Mouse (Mus musculus): ENCODE measurements at regions not wholly inside any gene's neighbourhood (a gene's known extent, or its start where the extent isn't known, plus 50 kb on each side); places are given as distances from the start of the nearest gene placed in this dataset. TPM values are rescaled to one million over a fixed set of nuclear protein-coding genes. Genes with fewer than 3 reads are reported as not detected.

DNA sequence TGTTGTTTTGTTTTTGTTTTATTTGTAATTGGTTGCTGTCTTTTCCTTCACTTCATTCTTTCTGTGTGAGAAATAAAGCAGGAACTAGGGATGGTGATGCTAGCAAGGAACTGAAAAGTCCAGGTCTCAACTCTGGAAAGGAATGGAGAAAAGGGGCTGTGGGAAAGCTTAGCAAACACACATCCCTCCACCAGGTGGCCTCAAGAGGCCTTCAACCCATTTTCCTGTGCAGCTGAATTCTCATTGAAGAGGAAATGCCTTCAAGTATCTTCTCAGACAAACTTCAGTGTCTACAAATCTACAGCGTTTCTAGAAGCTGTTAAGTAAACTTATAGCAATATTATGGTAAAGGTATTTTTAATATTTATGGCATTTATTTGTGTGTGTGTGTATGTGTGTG is 487.4 kb upstream of the Ddx18 start:
- no peaks in the 10 kb centered on the region for H3K4me1 ChIP-seq
- no peak overlapping the region for H3K27ac ChIP-seq
- no peak overlapping the region for H3K4me3 ChIP-seq (replicated peaks)
- no peak overlapping the region for H3K9ac ChIP-seq
- H3K36me3 ChIP-seq, result no peaks in the 10 kb centered on the region
- ATAC-seq (replicated peaks; ENCODE audit: low FRiP score), result no peak
- no peaks in the 10 kb centered on the region for H3K9me3 ChIP-seq (replicated peaks)
- no peaks in the 10 kb centered on the region for H3K27me3 ChIP-seq
- WGBS, result 73% methylated on average over 1 of the region's 1 CpGs
- no peak overlapping the region for H3K4me2 ChIP-seq

DNA sequence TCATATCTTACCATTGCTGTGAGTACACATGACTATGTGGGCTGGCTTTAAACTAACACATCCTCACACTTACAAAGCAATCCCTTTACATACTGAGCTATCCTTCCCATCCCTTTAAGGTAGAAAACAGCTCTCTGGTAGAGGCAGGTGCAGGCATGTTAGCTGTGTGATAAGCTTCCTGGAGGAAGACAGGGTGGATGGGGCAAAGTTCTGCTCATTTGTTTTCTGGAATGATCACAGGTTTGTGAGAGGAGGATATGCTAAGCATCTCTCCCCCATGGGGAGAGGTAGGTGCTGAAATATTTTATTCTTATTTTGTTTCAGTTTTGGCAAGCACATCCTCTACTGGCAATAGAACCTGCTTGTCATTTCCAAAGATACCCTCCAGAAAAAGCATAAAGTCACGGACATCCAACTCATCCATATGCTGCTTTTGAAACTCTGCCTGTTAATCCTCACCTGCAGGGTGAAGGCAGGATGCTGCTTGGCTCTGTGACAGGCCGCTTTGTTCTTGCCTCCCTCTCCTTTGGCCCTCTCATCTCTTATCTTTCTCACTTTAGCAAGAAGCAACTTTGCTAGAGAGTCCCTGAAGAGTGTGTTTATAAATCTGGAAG is 480.4 kb upstream of the Ddx18 start:
- Histone ChIP-seq H3K36me3 (no peaks in the 10 kb centered on the region), H3K4me2 (no peak overlapping the region), H3K27ac (no peak overlapping the region), H3K27me3 (no peaks in the 10 kb centered on the region), H3K4me1 (no peaks in the 10 kb centered on the region), H3K9ac (no peak overlapping the region), H3K4me3 (replicated peaks) (no peak overlapping the region), H3K9me3 (replicated peaks) (no peaks in the 10 kb centered on the region)
- ATAC-seq (replicated peaks; ENCODE audit: low FRiP score), result no peak
- WGBS, result 80% methylated on average over 2 of the region's 2 CpGs

DNA sequence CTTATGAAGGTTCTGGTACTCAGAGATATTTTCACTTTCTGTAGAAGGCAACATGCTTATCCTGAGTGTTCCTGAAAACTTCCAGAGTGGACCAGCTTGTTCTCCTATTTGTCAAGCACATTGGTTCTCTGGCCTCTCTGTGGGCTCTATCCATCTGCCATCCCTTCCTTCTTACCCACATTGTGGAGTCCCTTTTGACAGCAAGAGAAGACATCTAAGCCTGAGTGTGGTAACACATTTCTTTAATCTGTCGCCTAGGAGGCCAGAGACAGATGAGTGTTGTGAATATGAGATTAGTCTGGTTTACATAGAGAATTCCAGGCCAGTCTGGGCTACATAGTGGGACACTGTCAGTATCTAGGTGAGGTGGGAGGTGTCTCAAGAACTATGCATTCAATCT is 476.1 kb upstream of the Ddx18 start:
- Histone ChIP-seq H3K4me3 (replicated peaks) (no peak overlapping the region), H3K9ac (no peak overlapping the region), H3K9me3 (replicated peaks) (no peaks in the 10 kb centered on the region), H3K4me2 (no peak overlapping the region), H3K4me1 (no peaks in the 10 kb centered on the region), H3K27ac (no peak overlapping the region), H3K36me3 (no peaks in the 10 kb centered on the region), H3K27me3 (no peaks in the 10 kb centered on the region)
- WGBS, result 81% methylated on average over 1 of the region's 1 CpGs
- ATAC-seq (replicated peaks; ENCODE audit: low FRiP score), result no peak

DNA sequence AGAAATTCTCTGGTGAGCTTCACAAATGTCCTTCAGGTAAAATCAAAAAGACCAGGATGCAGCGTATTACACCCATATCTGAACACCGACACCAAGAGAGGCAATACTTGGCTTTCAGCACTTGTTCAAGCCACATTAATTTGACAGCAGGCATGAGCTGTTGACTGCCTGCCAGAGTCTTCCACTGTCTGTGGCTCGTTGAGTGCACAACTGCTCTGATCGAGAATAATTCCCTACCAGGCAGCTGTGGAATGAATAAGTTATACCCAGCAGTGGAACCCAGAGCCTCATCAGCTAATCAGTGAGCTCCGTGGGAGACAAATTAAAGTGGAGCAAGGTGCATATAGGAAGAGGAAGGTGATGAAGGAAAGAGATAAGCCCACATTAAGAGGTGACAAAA is 475.3 kb upstream of the Ddx18 start:
- H3K27ac ChIP-seq, result no peak overlapping the region
- H3K9me3 ChIP-seq (replicated peaks), result no peaks in the 10 kb centered on the region
- no peak overlapping the region for H3K4me3 ChIP-seq (replicated peaks)
- no peak for ATAC-seq (replicated peaks; ENCODE audit: low FRiP score)
- H3K4me2 ChIP-seq, result no peak overlapping the region
- no peaks in the 10 kb centered on the region for H3K27me3 ChIP-seq
- no peaks in the 10 kb centered on the region for H3K36me3 ChIP-seq
- 67% methylated on average over 5 of the region's 5 CpGs for WGBS
- no peak overlapping the region for H3K9ac ChIP-seq
- no peaks in the 10 kb centered on the region for H3K4me1 ChIP-seq

DNA sequence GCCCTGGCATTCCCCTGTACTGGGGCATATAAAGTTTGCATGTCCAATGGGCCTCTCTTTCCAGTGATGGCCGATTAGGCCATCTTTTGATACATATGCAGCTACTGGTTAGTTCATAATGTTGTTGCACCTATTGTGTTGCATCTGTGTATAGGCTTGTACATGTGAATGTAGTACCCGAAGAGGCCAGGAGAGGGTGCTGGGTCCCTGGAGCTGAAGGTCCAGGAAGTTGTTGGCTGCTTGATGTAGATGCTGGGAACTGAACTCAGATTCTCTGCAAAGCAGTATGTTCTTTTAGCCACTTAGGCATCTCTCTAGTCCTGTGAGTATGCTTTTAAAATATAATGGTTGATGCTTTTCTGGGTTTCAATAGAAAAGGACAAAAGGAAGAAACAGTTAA is 440.0 kb upstream of the Ddx18 start:
- Histone ChIP-seq H3K9me3 (replicated peaks) (no peaks in the 10 kb centered on the region), H3K4me2 (no peak overlapping the region), H3K27ac (no peak overlapping the region), H3K4me1 (no peaks in the 10 kb centered on the region), H3K27me3 (no peaks in the 10 kb centered on the region), H3K4me3 (replicated peaks) (no peak overlapping the region), H3K9ac (no peak overlapping the region), H3K36me3 (no peaks in the 10 kb centered on the region)
- ATAC-seq (replicated peaks; ENCODE audit: low FRiP score), result no peak
- WGBS, result 86% methylated on average over 2 of the region's 2 CpGs

DNA sequence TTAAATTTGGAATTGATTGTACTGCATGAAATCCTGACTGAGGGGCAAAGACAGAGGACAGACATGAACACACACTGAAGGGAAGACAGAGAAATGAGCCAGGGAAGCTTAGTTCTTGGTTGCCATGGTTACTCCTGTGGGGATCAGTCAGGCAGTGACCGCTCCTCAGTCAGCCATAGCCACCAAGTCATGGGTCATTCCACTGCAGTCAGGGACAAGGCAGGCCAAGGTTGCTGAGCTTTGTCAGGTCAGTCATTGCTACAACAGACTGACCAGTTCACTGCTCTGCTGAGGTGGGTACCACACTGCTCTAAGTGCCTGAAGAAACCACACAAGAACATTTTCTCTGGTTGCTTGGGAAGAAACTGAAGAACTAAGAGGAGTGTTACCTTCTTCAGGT is 428.7 kb upstream of the Ddx18 start:
- Histone ChIP-seq H3K9ac (no peak overlapping the region), H3K4me2 (no peak overlapping the region), H3K4me1 (0 out of 2 replicates have a peak, but pooled peaks cover 2% of the 10 kb centered on the region), H3K36me3 (no peaks in the 10 kb centered on the region), H3K27ac (peak overlapping the region; percentile 18; the same call in 1 of the 2 replicates), H3K27me3 (no peaks in the 10 kb centered on the region), H3K4me3 (replicated peaks) (no peak overlapping the region), H3K9me3 (replicated peaks) (no peaks in the 10 kb centered on the region)
- WGBS, result 45% methylated on average over 1 of the region's 1 CpGs
- peak; percentile 99 for ATAC-seq (replicated peaks; ENCODE audit: low FRiP score)

DNA sequence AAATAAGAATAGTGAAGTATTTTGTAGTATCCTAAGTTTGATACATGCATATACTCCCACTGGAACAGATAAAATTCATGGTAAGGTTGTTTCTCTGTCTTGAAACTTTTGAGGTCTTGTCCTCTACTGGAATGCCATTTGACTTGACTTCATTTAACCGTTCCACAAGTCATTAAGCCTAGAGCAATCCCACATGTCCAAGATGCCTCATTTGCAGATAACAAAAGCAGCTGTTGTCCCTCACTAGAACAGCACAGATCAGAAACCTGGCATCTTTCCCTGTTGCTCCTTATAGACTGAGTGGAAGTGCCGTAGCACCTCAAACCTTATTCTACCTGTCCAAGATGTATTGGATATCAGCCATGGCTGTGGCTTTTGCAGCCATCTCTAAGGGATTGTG is 422.9 kb upstream of the Ddx18 start:
- WGBS, result 58% methylated on average over 2 of the region's 2 CpGs
- H3K4me3 ChIP-seq (replicated peaks), result no peak overlapping the region
- 0 out of 2 replicates have a peak, but pooled peaks have one; percentile 52 for ATAC-seq (replicated peaks; ENCODE audit: low FRiP score)
- no peaks in the 10 kb centered on the region for H3K9me3 ChIP-seq (replicated peaks)
- no peaks in the 10 kb centered on the region for H3K27me3 ChIP-seq
- H3K4me2 ChIP-seq, result no peak overlapping the region
- no peak overlapping the region for H3K9ac ChIP-seq
- no peak overlapping the region for H3K27ac ChIP-seq
- H3K4me1 ChIP-seq, result no peaks in the 10 kb centered on the region
- H3K36me3 ChIP-seq, result no peaks in the 10 kb centered on the region

DNA sequence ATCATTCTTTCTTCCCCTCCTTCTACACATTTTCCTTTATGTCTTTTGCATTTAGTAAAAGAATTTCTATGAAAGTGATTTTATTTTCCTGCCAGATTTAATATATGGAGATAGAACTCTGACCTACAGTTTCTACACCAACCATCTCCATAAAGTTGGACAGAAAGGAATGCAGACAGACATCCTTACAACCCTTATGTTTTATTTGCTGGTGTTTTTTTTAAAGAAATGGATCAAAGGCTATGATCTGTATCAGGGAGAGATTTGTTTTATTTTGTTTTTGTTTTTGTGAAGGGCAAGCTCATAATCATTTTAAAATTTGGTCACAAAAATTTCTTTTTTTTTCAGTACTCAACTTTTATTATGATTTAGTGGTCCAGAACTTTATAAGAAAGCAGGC is 391.2 kb upstream of the Ddx18 start:
- Histone ChIP-seq H3K9me3 (replicated peaks) (no peaks in the 10 kb centered on the region), H3K4me1 (no peaks in the 10 kb centered on the region), H3K4me3 (replicated peaks) (no peak overlapping the region), H3K27ac (no peak overlapping the region), H3K4me2 (no peak overlapping the region), H3K27me3 (no peaks in the 10 kb centered on the region), H3K36me3 (no peaks in the 10 kb centered on the region), H3K9ac (no peak overlapping the region)
- ATAC-seq (replicated peaks; ENCODE audit: low FRiP score), result no peak

DNA sequence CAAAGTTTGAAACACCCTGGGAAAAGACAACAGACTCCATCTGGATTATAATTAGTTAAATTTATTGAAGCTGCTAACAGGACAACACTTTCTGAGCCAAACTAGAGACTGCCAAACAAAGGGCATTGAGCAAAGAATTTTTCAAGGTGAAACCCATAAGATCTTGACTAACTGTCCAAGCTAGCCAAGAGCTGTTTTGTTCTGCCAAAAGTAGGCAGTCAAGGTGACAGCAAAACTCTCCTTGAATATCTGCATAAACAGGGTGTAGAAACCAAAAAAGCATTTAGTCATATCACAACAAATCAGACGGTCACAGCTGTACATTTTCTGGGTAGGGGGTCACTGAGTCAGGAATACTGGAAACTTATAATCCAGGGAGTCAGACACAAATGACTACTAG is 368.1 kb upstream of the Ddx18 start:
- Histone ChIP-seq H3K27ac (no peak overlapping the region), H3K4me3 (replicated peaks) (no peak overlapping the region)
- 69% methylated on average over 1 of the region's 1 CpGs for WGBS

More for the DNA sequence above, 368.1 kb upstream of the Ddx18 start:
- Histone ChIP-seq H3K27me3 (no peaks in the 10 kb centered on the region), H3K9ac (no peak overlapping the region), H3K36me3 (no peaks in the 10 kb centered on the region), H3K9me3 (replicated peaks) (no peaks in the 10 kb centered on the region), H3K4me2 (no peak overlapping the region), H3K4me1 (no peaks in the 10 kb centered on the region)
- ATAC-seq (replicated peaks; ENCODE audit: low FRiP score), result no peak

Small RNA genes lying in the stretch of these regions (microRNA-seq; reads per million reads assigned to microRNA genes)
- gene Gm26472, result not detected
